Mouse (Mus musculus) embryonic facial prominence, embryonic 13.5 days (tissue): ENCODE results near the gene Adgrg1. TPM values are rescaled to one million over a fixed set of nuclear protein-coding genes. Genes with fewer than 3 reads are reported as not detected.

Source experiments
- ATAC-seq: fragments of 200-750 bp; cut with Nextera tagmentation; 2 replicates; pipeline ENCODE4 v1.8.0; 2017; ENCODE audit warnings: low read depth; ENCODE audit not compliant: insufficient number of reproducible peaks, insufficient read depth, low FRiP score, low TSS enrichment
- H3K27ac ChIP-seq: fragments of 300-500 bp; sonication (generic); 2 replicates; pipeline ENCODE4 v1.5.1; 2015; ENCODE audit warnings: moderate library complexity, mild to moderate bottlenecking, inconsistent platforms
- H3K27me3 ChIP-seq: fragments of 300-500 bp; sonication (generic); 2 replicates; pipeline ENCODE4 v1.6.1; 2015; ENCODE audit warnings: mild to moderate bottlenecking, inconsistent platforms
- H3K36me3 ChIP-seq: fragments of 300-500 bp; sonication (generic); 2 replicates; pipeline ENCODE4 v1.6.1; 2015; ENCODE audit warnings: mild to moderate bottlenecking, inconsistent platforms
- H3K4me1 ChIP-seq: fragments of 300-500 bp; sonication (generic); 2 replicates; pipeline ENCODE4 v1.6.1; 2015; ENCODE audit warnings: inconsistent platforms
- H3K4me2 ChIP-seq: fragments of 300-500 bp; sonication (generic); 2 replicates; pipeline ENCODE4 v1.6.1; 2015; ENCODE audit warnings: moderate library complexity, mild to moderate bottlenecking, inconsistent platforms
- H3K4me3 ChIP-seq: fragments of 300-500 bp; sonication (generic); 2 replicates; pipeline ENCODE4 v1.5.1; 2015; ENCODE audit warnings: mild to moderate bottlenecking, inconsistent platforms
- H3K9ac ChIP-seq: fragments of 300-500 bp; sonication (generic); 2 replicates; pipeline ENCODE4 v1.6.1; 2015; ENCODE audit warnings: mild to moderate bottlenecking, inconsistent platforms
- H3K9me3 ChIP-seq: fragments of 300-500 bp; sonication (generic); 2 replicates; pipeline ENCODE4 v1.6.1; 2016; ENCODE audit warnings: inconsistent platforms
- WGBS: fragments of 180-500 bp; shearing (Covaris S2); methylation state at CpG from one replicate; pipeline ENCODE4 v1.1.7; 2015; ENCODE audit warnings: mixed read lengths; 5-methylcytosine and 5-hydroxymethylcytosine counted together
- polyA plus RNA-seq: library from polyadenylated mRNA; unstranded; fragments of >200 nt; fragmentation: Nextera tagmentation; extraction: Ambion mirVana; gene quantifications from 2 replicates; pipeline ENCODE4 v1.2.1, GENCODE M21; 2015

The Adgrg1 gene
- polyA plus RNA-seq, 1 experiment from 2014 or later = 18.4 TPM

- no peak overlapping the region for H3K27ac ChIP-seq
- WGBS = 84% methylated on average over 6 of the region's 6 CpGs
Observed at GRCm38 (mm10) chr8:94988619-94989018, 14.1 kb downstream of the Adgrg1 start.

GRCm38 (mm10) chr8:94989711-94990110 lies 15.2 kb downstream of the Adgrg1 start:
- Histone ChIP-seq H3K9me3 (no peaks in the 10 kb centered on the region), H3K4me3 (no peak overlapping the region), H3K9ac (no peak overlapping the region), H3K4me2 (no peak overlapping the region), H3K27ac (no peak overlapping the region), H3K4me1 (peaks cover 46% of the 10 kb centered on the region), H3K27me3 (no peaks in the 10 kb centered on the region), H3K36me3 (no peaks in the 10 kb centered on the region)
- no peak for ATAC-seq
- WGBS = 89% methylated on average over 4 of the region's 4 CpGs

More at GRCm38 (mm10) chr8:94988619-94989018, 14.1 kb downstream of the Adgrg1 start:
- peaks cover 45% of the 10 kb centered on the region for H3K4me1 ChIP-seq
- no peak for ATAC-seq
- no peaks in the 10 kb centered on the region for H3K36me3 ChIP-seq
- no peak overlapping the region for H3K4me2 ChIP-seq
- H3K27me3 ChIP-seq = no peaks in the 10 kb centered on the region
- no peak overlapping the region for H3K4me3 ChIP-seq
- no peak overlapping the region for H3K9ac ChIP-seq
- no peaks in the 10 kb centered on the region for H3K9me3 ChIP-seq

GRCm38 (mm10) chr8:94990598-94991453 lies 16.3 kb downstream of the Adgrg1 start:
- H3K27me3 ChIP-seq = no peaks in the 10 kb centered on the region
- WGBS = 49% methylated on average over 11 of the region's 11 CpGs
- H3K4me3 ChIP-seq = no peak overlapping the region
- H3K9me3 ChIP-seq = no peaks in the 10 kb centered on the region
- H3K36me3 ChIP-seq = no peaks in the 10 kb centered on the region
- 0 out of 2 replicates have a peak overlapping the region, but pooled peaks have one; percentile 20 for H3K4me2 ChIP-seq
- ATAC-seq = 0 out of 2 replicates have a peak, but pooled peaks have one; percentile 39
- peak overlapping the region; percentile 71 for H3K27ac ChIP-seq
- peaks cover 47% of the 10 kb centered on the region for H3K4me1 ChIP-seq
- H3K9ac ChIP-seq = no peak overlapping the region

GRCm38 (mm10) chr8:94991454-94991994 lies 17.0 kb downstream of the Adgrg1 start:
- ATAC-seq = no peak
- no peaks in the 10 kb centered on the region for H3K27me3 ChIP-seq
- H3K4me3 ChIP-seq = no peak overlapping the region
- no peak overlapping the region for H3K9ac ChIP-seq
- no peaks in the 10 kb centered on the region for H3K36me3 ChIP-seq
- no peaks in the 10 kb centered on the region for H3K9me3 ChIP-seq
- 76% methylated on average over 9 of the region's 9 CpGs for WGBS
- H3K4me2 ChIP-seq = 0 out of 2 replicates have a peak overlapping the region, but pooled peaks have one; percentile 20
- peaks cover 46% of the 10 kb centered on the region for H3K4me1 ChIP-seq
- H3K27ac ChIP-seq = 0 out of 2 replicates have a peak overlapping the region, but pooled peaks have one; percentile 60

GRCm38 (mm10) chr8:94992010-94992409 lies 17.5 kb downstream of the Adgrg1 start:
- no peak for ATAC-seq
- H3K4me3 ChIP-seq = no peak overlapping the region
- no peaks in the 10 kb centered on the region for H3K27me3 ChIP-seq
- H3K4me1 ChIP-seq = peaks cover 43% of the 10 kb centered on the region
- H3K27ac ChIP-seq = peak overlapping the region; percentile 60; the same call in 1 of the 2 replicates
- no peak overlapping the region for H3K4me2 ChIP-seq
- no peaks in the 10 kb centered on the region for H3K36me3 ChIP-seq
- H3K9me3 ChIP-seq = no peaks in the 10 kb centered on the region
- 76% methylated on average over 4 of the region's 4 CpGs for WGBS
- no peak overlapping the region for H3K9ac ChIP-seq

- no peak overlapping the region for H3K4me3 ChIP-seq
- ATAC-seq = no peak
- no peaks in the 10 kb centered on the region for H3K27me3 ChIP-seq
- H3K4me1 ChIP-seq = peaks cover 43% of the 10 kb centered on the region
- H3K36me3 ChIP-seq = no peaks in the 10 kb centered on the region
- H3K9ac ChIP-seq = no peak overlapping the region
- H3K27ac ChIP-seq = peak overlapping the region; percentile 60
- no peak overlapping the region for H3K4me2 ChIP-seq
- 39% methylated on average over 5 of the region's 5 CpGs for WGBS
- no peaks in the 10 kb centered on the region for H3K9me3 ChIP-seq
Observed at GRCm38 (mm10) chr8:94992534-94992933, 18.0 kb downstream of the Adgrg1 start.

GRCm38 (mm10) chr8:94992996-94993724 lies 18.6 kb downstream of the Adgrg1 start:
- H3K27ac ChIP-seq = 0 out of 2 replicates have a peak overlapping the region, but pooled peaks have one; percentile 60
- H3K36me3 ChIP-seq = no peaks in the 10 kb centered on the region

GRCm38 (mm10) chr8:94994006-94994405 lies 19.5 kb downstream of the Adgrg1 start:
- H3K4me2 ChIP-seq = peak overlapping the region; percentile 25
- WGBS = 2% methylated on average over 14 of the region's 14 CpGs
- ATAC-seq = 0 out of 2 replicates have a peak, but pooled peaks have one; percentile 68
- H3K9me3 ChIP-seq = no peaks in the 10 kb centered on the region
- peaks cover 43% of the 10 kb centered on the region for H3K4me1 ChIP-seq
- H3K4me3 ChIP-seq = no peak overlapping the region
- H3K36me3 ChIP-seq = no peaks in the 10 kb centered on the region
- 0 out of 2 replicates have a peak overlapping the region, but pooled peaks have one; percentile 22 for H3K27ac ChIP-seq
- H3K27me3 ChIP-seq = no peaks in the 10 kb centered on the region
- 0 out of 2 replicates have a peak overlapping the region, but pooled peaks have one; percentile 17 for H3K9ac ChIP-seq

More at GRCm38 (mm10) chr8:94992996-94993724, 18.6 kb downstream of the Adgrg1 start:
- Histone ChIP-seq H3K9me3 (no peaks in the 10 kb centered on the region), H3K4me1 (peaks cover 43% of the 10 kb centered on the region), H3K9ac (no peak overlapping the region), H3K4me2 (no peak overlapping the region), H3K4me3 (no peak overlapping the region), H3K27me3 (no peaks in the 10 kb centered on the region)
- no peak for ATAC-seq
- 64% methylated on average over 9 of the region's 9 CpGs for WGBS

- H3K9ac ChIP-seq = no peak overlapping the region
- no peaks in the 10 kb centered on the region for H3K9me3 ChIP-seq
- peak overlapping the region; percentile 25 for H3K4me2 ChIP-seq
- no peak for ATAC-seq
- H3K27me3 ChIP-seq = no peaks in the 10 kb centered on the region
- peak overlapping the region; percentile 22; the same call in 1 of the 2 replicates for H3K27ac ChIP-seq
- no peaks in the 10 kb centered on the region for H3K36me3 ChIP-seq
- H3K4me3 ChIP-seq = no peak overlapping the region
- WGBS = 29% methylated on average over 1 of the region's 1 CpGs
- H3K4me1 ChIP-seq = peaks cover 43% of the 10 kb centered on the region
Observed at GRCm38 (mm10) chr8:94994510-94994909, 20.0 kb downstream of the Adgrg1 start.

GRCm38 (mm10) chr8:94995336-94995893 lies 20.9 kb downstream of the Adgrg1 start:
- Histone ChIP-seq H3K27me3 (no peaks in the 10 kb centered on the region), H3K27ac (no peak overlapping the region), H3K4me1 (peaks cover 47% of the 10 kb centered on the region), H3K4me3 (no peak overlapping the region), H3K36me3 (no peaks in the 10 kb centered on the region), H3K4me2 (no peak overlapping the region), H3K9ac (no peak overlapping the region), H3K9me3 (no peaks in the 10 kb centered on the region)
- ATAC-seq = no peak
- WGBS = 76% methylated on average over 5 of the region's 5 CpGs

GRCm38 (mm10) chr8:94996037-94996436 lies 21.5 kb downstream of the Adgrg1 start:
- H3K36me3 ChIP-seq = no peaks in the 10 kb centered on the region
- no peak overlapping the region for H3K4me3 ChIP-seq
- WGBS = 66% methylated on average over 12 of the region's 12 CpGs
- H3K4me1 ChIP-seq = peaks cover 45% of the 10 kb centered on the region
- no peak overlapping the region for H3K27ac ChIP-seq
- no peak overlapping the region for H3K4me2 ChIP-seq
- no peak for ATAC-seq
- H3K9ac ChIP-seq = no peak overlapping the region
- H3K9me3 ChIP-seq = no peaks in the 10 kb centered on the region
- no peaks in the 10 kb centered on the region for H3K27me3 ChIP-seq
